Mouse (Mus musculus): ENCODE data around the gene Aknad1. TPM values are rescaled to one million over a fixed set of nuclear protein-coding genes. Genes with fewer than 3 reads are reported as not detected.

Gene Aknad1
- polyA plus RNA-seq, 2 experiments from 2014 or later = not detected

- no peak for ATAC-seq
Observed at GRCm38 (mm10) chr3:108788455-108788794, 49.0 kb downstream of the Aknad1 start.

DNA sequence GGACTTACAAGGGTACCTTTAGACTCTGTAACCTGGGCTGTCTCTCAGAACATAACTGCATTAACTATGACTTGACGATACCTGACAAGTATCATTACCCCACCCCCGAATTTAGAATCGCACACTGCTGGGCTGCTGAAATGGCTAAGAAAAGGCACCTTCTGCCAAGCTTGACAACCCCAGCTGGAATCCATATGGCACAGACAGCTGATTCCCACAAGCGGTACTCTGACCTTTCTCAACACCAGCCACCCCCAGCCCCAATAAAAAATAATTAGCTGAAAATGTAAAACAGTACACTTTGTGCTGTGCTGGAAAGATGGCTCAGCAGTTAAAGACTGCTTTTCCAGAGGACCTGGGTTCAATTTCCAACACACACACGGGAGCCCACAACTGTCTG is 49.8 kb downstream of the Aknad1 start:
- ATAC-seq = no peak

DNA sequence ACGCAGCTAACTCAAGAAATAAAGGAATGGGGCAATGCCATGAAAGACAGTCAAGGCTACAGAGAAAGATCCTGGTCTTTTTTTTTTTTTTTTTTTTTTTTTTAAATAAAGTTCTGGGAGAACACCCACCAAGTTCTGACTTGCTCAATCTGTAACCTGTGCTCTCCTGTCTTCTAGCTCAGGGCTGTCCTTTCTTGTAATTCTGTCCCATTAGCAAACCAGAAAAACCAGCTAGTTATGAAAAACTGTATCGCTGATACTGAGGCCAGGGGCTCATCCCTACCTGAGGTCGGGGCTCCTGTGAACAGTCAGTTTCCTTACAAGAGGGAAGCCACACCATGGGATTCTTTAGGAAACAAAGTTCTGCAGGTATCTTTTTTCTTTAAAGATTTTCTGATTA is 51.0 kb downstream of the Aknad1 start:
- ATAC-seq = no peak

- no peak for ATAC-seq
Observed at GRCm38 (mm10) chr3:108791054-108791706, 51.7 kb downstream of the Aknad1 start.

GRCm38 (mm10) chr3:108792420-108792819 is 53.0 kb downstream of the Aknad1 start:
- no peak for ATAC-seq

DNA sequence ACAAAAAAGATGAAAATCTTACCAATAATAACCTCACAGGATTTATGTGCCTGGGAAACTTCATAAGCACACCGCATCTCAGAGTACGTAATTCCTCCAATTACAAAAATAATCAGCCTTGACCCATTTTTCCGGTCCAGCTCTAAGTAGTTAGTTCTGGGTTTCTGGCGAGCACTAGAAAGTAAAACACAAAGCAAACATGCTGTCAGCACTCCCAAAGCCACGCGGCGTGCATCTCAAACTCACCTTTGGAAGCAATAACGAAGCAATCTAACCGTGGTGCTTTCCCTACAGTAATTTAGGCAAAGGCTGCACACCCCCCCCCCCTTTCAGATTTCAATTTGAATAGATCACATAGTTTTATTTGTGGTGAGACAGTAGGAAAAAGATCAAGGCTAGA is 55.3 kb downstream of the Aknad1 start:
- no peak for ATAC-seq

GRCm38 (mm10) chr3:108795554-108796299 is 56.3 kb downstream of the Aknad1 start:
- ATAC-seq = peak; percentile 81

DNA sequence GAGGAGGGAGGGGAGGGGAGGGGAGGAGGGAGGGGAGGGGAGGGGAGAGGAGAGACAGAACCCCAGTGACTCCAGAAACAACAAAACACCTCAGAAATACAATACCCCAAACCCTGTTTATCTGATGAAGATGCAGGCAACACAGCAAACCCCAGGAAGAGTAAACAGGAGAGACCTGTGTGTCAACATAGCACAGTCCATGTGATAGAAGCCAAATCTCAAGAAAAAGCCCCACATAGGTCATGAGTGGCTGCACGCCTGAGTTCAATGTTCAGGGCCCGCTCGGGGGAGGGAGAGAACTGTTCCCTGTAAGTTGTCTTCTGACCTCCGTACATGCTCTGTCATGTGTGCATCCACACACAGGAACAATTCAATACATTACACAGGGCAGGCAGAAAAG is 56.9 kb downstream of the Aknad1 start:
- ATAC-seq = peak; percentile 6

- no peak for ATAC-seq
Observed at GRCm38 (mm10) chr3:108797723-108798122, 58.3 kb downstream of the Aknad1 start.

DNA sequence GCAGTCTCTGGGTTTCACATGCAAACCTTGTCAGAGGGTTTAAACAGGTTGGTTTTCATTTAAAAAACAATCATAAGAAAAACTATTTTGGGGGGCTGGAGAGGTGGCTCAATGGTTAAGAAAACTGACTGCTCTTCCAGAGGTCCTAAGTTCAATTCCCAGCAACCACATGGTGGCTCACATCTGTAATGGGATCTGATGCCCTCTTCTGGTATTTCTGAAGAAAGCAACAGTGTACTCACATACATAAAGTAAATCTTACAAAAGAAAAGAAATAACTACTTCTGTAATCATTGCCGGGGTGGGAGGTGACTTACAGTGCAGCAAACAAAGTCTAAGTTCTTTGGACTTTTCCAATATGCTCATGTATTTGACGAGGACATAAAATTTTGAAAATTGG is 58.9 kb downstream of the Aknad1 start:
- no peak for ATAC-seq

DNA sequence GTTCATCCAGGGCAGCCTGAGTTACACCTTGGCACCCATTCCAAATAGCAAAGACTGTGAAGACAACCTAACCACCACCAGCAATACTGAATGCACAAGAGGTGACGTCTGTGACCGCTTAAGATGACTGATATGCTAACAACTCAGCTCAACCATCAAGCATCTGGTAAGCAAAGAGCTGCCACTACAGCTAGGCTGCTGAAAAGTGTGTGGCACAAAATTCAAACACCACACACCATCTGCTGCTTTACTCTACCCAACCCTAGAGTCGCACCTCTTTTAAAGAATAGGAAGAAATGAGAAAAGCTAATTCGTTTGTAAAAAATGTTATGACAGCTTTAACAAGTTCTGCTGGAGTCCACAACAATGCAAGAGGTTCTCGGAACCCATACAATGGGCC is 66.2 kb downstream of the Aknad1 start:
- no peak for ATAC-seq

DNA sequence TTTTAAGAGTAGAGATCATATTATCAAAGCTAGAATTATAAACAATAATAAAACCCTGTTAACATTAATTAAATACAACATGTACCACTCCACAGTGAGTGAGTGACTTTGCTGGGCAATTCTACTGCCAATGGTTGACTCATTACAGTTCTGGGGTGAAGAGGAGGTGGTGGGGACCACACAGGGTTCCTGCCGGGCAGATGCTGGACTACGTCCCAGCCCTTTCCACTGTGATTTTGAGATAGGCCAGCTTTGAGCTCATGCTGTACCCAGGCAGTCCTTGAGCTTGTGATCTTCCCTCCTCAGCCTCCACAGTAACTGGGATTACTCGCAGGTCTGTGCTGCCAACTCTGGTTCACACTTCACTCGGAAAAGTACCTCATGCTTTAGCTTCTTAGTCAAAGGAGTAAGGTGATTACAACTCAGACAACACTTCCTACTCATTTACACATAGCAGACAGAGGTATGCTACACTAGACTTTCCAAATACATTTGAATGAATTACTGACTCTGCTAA is 71.3 kb downstream of the Aknad1 start:
- no peak for ATAC-seq

DNA sequence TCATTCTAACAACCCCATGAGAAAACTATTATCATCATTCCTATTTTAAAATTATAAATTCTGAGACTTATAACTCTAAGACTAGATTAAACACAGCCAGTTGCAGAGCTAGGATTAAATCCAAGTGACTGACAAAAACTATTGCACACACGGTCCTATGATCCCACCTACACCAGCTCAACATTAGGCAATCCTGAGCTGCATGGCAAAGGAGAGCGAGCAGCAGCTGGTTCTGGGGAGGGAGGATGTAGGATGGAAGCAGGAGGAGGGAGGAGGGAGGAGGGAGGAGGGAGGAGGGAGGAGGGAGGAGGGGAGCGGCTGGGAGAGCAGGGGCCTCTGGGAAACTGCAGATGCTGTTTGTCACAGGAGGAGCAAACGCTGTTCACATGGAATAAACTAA is 76.2 kb downstream of the Aknad1 start:
- ATAC-seq = no peak

- ATAC-seq = no peak
Observed at GRCm38 (mm10) chr3:108830493-108830892, 91.0 kb downstream of the Aknad1 start.

- no peak for ATAC-seq
Observed at GRCm38 (mm10) chr3:108831750-108832149, 92.3 kb downstream of the Aknad1 start.

Other genes with a start within 250 kb of the Aknad1 start
- gene 1700013F07Rik, start 205.5 kb upstream of the Aknad1 start, polyA plus RNA-seq (2017; shearing (Covaris generic)) = not detected
- 1 to 10 TPM; 1.2 to 1.4 TPM for gene 5330417C22Rik, start 203.1 kb upstream of the Aknad1 start, polyA plus RNA-seq (2017; shearing (Covaris generic))
- 10 to 100 TPM; 26.1 to 27.0 TPM for gene Tmem167b, start 177.2 kb upstream of the Aknad1 start, polyA plus RNA-seq (2017; shearing (Covaris generic))
- 10 to 100 TPM; 18.3 to 24.5 TPM for gene Taf13, start 168.0 kb upstream of the Aknad1 start, polyA plus RNA-seq (2017; shearing (Covaris generic))
- gene Wdr47, start 148.4 kb upstream of the Aknad1 start, polyA plus RNA-seq (2017; shearing (Covaris generic)) = 1 to 10 TPM; 6.1 to 9.1 TPM
- gene Clcc1, start 85.7 kb upstream of the Aknad1 start, polyA plus RNA-seq (2017; shearing (Covaris generic)) = 10 to 100 TPM; 55.0 to 62.4 TPM
- gene Gpsm2, start 17.3 kb upstream of the Aknad1 start, polyA plus RNA-seq (2017; shearing (Covaris generic)) = 1 to 10 TPM; 4.3 to 5.5 TPM
- gene Stxbp3, start 100.9 kb downstream of the Aknad1 start, polyA plus RNA-seq (2017; shearing (Covaris generic)) = 10 to 100 TPM; 58.1 to 69.1 TPM
- under 1 TPM; 0.11 to 0.21 TPM for gene Fndc7, start 150.3 kb downstream of the Aknad1 start, polyA plus RNA-seq (2017; shearing (Covaris generic))
- gene Prpf38b, start 172.1 kb downstream of the Aknad1 start, polyA plus RNA-seq (2017; shearing (Covaris generic)) = 100 to 1,000 TPM; 109 to 118 TPM
- under 1 TPM; 0.24 to 0.90 TPM for gene Henmt1, start 200.2 kb downstream of the Aknad1 start, polyA plus RNA-seq (2017; shearing (Covaris generic))
- gene Gm9857, start 200.8 kb downstream of the Aknad1 start, polyA plus RNA-seq (2017; shearing (Covaris generic)) = not detected